Mouse (Mus musculus) limb, embryonic 11.5 days (tissue): ENCODE results near the gene Angptl7. TPM values are rescaled to one million over a fixed set of nuclear protein-coding genes. Genes with fewer than 3 reads are reported as not detected.

Source experiments
- ATAC-seq: fragments of 200-750 bp; cut with Nextera tagmentation; 2 replicates; pipeline ENCODE4 v1.8.0; 2017; ENCODE audit warnings: low read depth; ENCODE audit not compliant: insufficient number of reproducible peaks, low FRiP score, low TSS enrichment
- DNase-seq: peaks from one replicate; pipeline ENCODE4 v3.0.0-alpha.2; 2015; ENCODE audit warnings: low spot score
- H3K27ac ChIP-seq: fragments of 300-500 bp; sonication (generic); replicated peaks from 2 replicates; pipeline ENCODE4 v1.5.1; 2014; ENCODE audit warnings: low read depth, mild to moderate bottlenecking, low read length
- H3K27me3 ChIP-seq: fragments of 300-500 bp; sonication (generic); 2 replicates; pipeline ENCODE4 v1.6.1; 2014; ENCODE audit warnings: mild to moderate bottlenecking, low read length, mixed read lengths; ENCODE audit not compliant: control insufficient read depth, insufficient read depth
- H3K36me3 ChIP-seq: fragments of 300-500 bp; sonication (generic); 2 replicates; pipeline ENCODE4 v1.6.1; 2014; ENCODE audit warnings: mild to moderate bottlenecking, low read length, moderate library complexity, mixed read lengths; ENCODE audit not compliant: control insufficient read depth, insufficient read depth
- H3K4me1 ChIP-seq: fragments of 300-500 bp; sonication (generic); 2 replicates; pipeline ENCODE4 v1.6.1; 2014; ENCODE audit warnings: low read length, mixed read lengths; ENCODE audit not compliant: control insufficient read depth, insufficient read depth
- H3K4me2 ChIP-seq: fragments of 300-500 bp; sonication (generic); 2 replicates; pipeline ENCODE4 v1.6.1; 2014; ENCODE audit warnings: low read depth, mild to moderate bottlenecking, moderate library complexity; ENCODE audit not compliant: severe bottlenecking
- H3K4me3 ChIP-seq: fragments of 300-500 bp; sonication (generic); 2 replicates; pipeline ENCODE4 v1.5.1; 2014; ENCODE audit warnings: low read depth, low read length
- H3K9ac ChIP-seq: fragments of 300-500 bp; sonication (generic); 2 replicates; pipeline ENCODE4 v1.6.1; 2014; ENCODE audit warnings: mild to moderate bottlenecking, low read length
- H3K9me3 ChIP-seq: fragments of 300-500 bp; sonication (generic); 2 replicates; pipeline ENCODE4 v1.6.1; 2016; ENCODE audit warnings: low read length; ENCODE audit not compliant: control insufficient read depth
- WGBS: fragments of 180-500 bp; shearing (Covaris S2); extraction: QIAGEN DNeasy Blood & Tissue Kit; methylation state at CpG from one replicate; pipeline ENCODE4 v1.1.7; 2014; 5-methylcytosine and 5-hydroxymethylcytosine counted together
- polyA plus RNA-seq: library from polyadenylated mRNA; unstranded; fragments of >200 nt; fragmentation: Nextera tagmentation; extraction: Ambion mirVana; gene quantifications from 2 replicates; pipeline ENCODE4 v1.2.1, GENCODE M21; 2014

Gene Angptl7
- polyA plus RNA-seq, 1 experiment from 2014 or later, result 0.11 TPM

DNA sequence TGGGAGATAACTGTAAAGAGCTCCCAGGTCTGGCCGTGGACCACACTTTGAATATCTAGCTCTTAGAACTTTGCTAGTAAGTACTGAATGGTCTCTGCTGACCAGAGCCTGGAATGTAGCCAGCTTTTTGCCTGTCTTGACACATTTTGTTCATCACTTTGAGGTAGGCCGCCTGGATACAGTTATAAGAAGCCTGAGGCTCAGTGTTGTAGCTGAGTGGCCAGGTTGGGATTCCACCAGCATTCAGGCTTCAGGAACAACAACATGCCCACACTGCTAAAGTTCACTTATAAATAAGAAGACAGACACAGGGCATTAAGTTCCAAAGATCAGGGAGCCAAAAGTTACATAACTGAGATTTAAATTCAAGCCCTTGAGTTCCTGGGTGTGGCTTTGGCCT is 12.4 kb downstream of the Angptl7 start:
- WGBS, result 80% methylated on average over 2 of the region's 2 CpGs

DNA sequence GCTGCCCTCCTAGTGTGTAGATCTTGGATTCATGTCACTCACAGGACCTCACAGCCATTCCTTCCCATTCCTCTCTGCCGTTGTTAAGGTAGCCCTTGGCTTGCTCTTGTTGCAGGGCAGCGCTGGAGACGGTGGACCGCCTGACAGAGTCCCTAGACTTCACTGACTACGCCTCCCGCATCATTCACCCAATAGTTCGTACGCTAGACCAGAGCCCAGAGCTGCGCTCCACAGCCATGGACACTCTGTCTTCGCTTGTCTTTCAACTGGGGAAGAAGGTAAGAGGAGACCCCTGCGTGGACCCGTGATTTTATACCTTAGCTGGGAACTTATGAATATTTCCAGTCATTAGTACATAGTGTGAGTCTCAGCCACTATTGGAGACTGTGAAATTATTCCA is 15.7 kb downstream of the Angptl7 start:
- H3K36me3 ChIP-seq, result peaks cover 22% of the 10 kb centered on the region; the same call in 1 of the 2 replicates
- no peak for ATAC-seq
- WGBS, result 96% methylated on average over 12 of the region's 12 CpGs

More for the DNA sequence above, 12.4 kb downstream of the Angptl7 start:
- Histone ChIP-seq H3K4me2 (no peak overlapping the region), H3K9ac (no peak overlapping the region), H3K9me3 (no peaks in the 10 kb centered on the region), H3K4me1 (0 out of 2 replicates have a peak, but pooled peaks cover 5% of the 10 kb centered on the region), H3K36me3 (peaks cover 28% of the 10 kb centered on the region), H3K4me3 (no peak overlapping the region), H3K27me3 (no peaks in the 10 kb centered on the region), H3K27ac (no peak overlapping the region)
- DNase-seq (no peak), ATAC-seq (no peak)

DNA sequence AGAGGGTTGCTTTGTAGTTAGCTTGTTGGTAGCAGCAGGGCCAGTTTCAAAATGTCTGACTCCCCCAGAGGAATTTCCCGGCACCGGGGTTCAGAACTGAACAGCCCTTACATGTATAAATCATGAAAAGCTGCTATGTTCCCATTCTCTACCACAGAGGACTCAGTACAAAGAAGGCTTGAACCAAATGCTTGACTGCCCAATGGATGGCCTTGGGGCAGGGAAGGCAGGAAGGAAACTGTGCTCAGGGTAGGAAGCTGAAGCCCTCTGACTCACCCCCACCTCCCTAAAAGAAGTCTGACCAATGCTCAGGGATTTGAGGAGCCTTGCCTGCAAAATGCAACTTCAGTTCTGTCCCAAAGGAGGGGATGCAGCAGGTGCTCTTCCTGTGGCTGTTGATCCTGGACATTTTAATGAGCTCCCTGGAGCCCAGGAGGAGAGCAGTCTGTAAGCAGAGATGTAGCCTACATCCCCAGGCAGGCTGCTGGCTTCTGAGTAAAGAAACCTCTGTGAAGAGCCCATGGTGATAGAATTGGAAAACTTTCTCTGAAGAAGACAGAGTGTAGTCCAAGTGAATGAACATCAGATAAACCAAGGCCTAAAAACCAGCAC is 18.6 kb downstream of the Angptl7 start:
- Histone ChIP-seq H3K9ac (no peak overlapping the region), H3K4me2 (no peak overlapping the region), H3K4me1 (0 out of 2 replicates have a peak, but pooled peaks cover 4% of the 10 kb centered on the region), H3K27ac (no peak overlapping the region), H3K36me3 (peaks cover 9% of the 10 kb centered on the region; the same call in 1 of the 2 replicates), H3K27me3 (no peaks in the 10 kb centered on the region), H3K9me3 (no peaks in the 10 kb centered on the region), H3K4me3 (no peak overlapping the region)
- DNase-seq (no peak), ATAC-seq (no peak)
- WGBS, result 92% methylated on average over 2 of the region's 2 CpGs

More for the DNA sequence above, 15.7 kb downstream of the Angptl7 start:
- H3K27me3 ChIP-seq, result no peaks in the 10 kb centered on the region
- no peak for DNase-seq
- H3K9ac ChIP-seq, result no peak overlapping the region
- H3K4me3 ChIP-seq, result no peak overlapping the region
- H3K27ac ChIP-seq, result no peak overlapping the region
- 0 out of 2 replicates have a peak, but pooled peaks cover 5% of the 10 kb centered on the region for H3K4me1 ChIP-seq
- no peak overlapping the region for H3K4me2 ChIP-seq
- H3K9me3 ChIP-seq, result no peaks in the 10 kb centered on the region

DNA sequence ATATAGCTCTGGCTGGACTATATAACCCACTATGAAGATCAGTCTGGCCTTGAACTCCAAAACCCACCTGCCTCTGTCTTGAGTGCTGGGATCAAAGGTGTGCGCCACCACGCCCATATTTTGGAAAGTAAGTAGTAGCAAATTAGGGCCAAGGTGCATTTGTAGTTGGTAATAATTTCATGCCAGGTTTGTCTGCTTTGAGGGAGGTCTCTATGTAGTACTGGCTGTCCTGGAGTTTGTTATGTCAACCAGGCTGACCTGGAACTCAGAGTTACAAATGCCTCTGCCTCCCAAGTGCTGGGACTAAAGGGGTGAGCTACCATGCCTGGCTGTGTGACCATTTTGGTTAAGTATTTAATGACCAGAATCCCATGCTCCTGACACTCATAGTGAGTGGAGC is 20.0 kb downstream of the Angptl7 start:
- ATAC-seq (no peak), DNase-seq (no peak)
- H3K4me2 ChIP-seq, result no peak overlapping the region
- WGBS, result 93% methylated on average over 2 of the region's 2 CpGs
- no peak overlapping the region for H3K4me3 ChIP-seq
- no peak overlapping the region for H3K9ac ChIP-seq
- H3K36me3 ChIP-seq, result peaks cover 13% of the 10 kb centered on the region
- no peaks in the 10 kb centered on the region for H3K9me3 ChIP-seq
- H3K4me1 ChIP-seq, result no peaks in the 10 kb centered on the region
- no peak overlapping the region for H3K27ac ChIP-seq
- H3K27me3 ChIP-seq, result no peaks in the 10 kb centered on the region

DNA sequence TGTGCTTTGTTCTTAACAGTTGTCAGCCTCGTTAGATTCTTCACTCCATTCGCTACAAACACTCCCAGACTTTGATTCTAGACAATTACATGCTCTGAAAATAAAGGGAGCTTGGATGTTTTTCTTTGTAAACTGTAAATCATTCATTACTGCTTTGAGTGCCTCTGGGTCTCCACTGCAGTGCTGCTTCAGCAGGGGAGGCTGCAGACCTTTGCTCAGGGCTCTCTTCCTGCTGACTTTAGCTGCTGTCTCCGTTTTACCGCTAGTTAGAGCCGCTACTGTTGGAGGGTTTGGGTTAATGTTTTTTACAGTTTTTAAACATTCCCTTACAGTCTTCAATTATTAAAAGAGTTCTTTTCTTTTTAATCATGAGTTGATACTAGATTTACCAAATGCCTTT is 26.8 kb downstream of the Angptl7 start:
- Histone ChIP-seq H3K27ac (no peak overlapping the region), H3K4me3 (no peak overlapping the region), H3K9me3 (no peaks in the 10 kb centered on the region), H3K9ac (no peak overlapping the region), H3K27me3 (no peaks in the 10 kb centered on the region), H3K36me3 (peaks cover 22% of the 10 kb centered on the region), H3K4me2 (no peak overlapping the region), H3K4me1 (peaks cover 13% of the 10 kb centered on the region)
- ATAC-seq (no peak), DNase-seq (no peak)
- 80% methylated on average over 5 of the region's 5 CpGs for WGBS

DNA sequence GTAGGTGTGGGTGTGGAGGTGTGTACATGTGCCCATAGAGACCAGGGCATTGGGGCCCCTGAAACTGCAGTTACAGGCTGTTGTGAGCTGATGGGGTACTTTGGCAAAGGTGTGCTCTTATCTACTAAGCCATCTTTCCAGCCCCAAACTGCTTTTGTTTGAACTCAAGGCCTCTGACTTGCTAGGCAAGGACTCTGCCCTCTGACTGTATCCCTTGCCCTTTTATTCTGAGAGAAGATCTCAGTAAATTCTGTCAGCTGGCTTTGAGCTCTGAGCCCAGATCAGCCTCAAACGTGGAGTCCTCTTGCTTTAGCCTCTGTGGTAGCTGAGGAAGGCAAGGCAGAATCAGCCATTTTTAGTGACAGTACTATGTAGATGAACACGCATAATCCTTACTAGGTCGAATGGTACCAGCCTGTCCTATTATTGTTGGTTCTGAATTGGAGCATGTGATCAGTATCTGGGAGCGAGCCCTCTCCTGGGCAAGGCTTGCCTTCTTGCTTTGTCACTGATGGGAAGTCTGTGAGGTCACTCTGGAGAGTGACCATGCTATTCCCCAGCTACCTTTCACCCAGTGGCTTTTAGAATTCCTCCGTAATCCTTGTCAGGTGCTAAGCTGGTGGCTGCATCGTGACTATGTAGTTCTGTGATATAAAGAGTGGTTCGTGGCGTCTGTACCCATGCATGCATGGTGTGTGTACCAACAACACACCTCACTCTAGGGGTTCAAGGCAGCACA is 27.7 kb downstream of the Angptl7 start:
- H3K4me2 ChIP-seq, result no peak overlapping the region
- no peaks in the 10 kb centered on the region for H3K27me3 ChIP-seq
- no peak overlapping the region for H3K4me3 ChIP-seq
- peaks cover 23% of the 10 kb centered on the region for H3K36me3 ChIP-seq
- DNase-seq (no peak), ATAC-seq (no peak)
- WGBS, result 93% methylated on average over 8 of the region's 8 CpGs
- H3K9ac ChIP-seq, result no peak overlapping the region
- no peaks in the 10 kb centered on the region for H3K9me3 ChIP-seq
- H3K4me1 ChIP-seq, result peaks cover 13% of the 10 kb centered on the region
- H3K27ac ChIP-seq, result peak overlapping the region; percentile 71

DNA sequence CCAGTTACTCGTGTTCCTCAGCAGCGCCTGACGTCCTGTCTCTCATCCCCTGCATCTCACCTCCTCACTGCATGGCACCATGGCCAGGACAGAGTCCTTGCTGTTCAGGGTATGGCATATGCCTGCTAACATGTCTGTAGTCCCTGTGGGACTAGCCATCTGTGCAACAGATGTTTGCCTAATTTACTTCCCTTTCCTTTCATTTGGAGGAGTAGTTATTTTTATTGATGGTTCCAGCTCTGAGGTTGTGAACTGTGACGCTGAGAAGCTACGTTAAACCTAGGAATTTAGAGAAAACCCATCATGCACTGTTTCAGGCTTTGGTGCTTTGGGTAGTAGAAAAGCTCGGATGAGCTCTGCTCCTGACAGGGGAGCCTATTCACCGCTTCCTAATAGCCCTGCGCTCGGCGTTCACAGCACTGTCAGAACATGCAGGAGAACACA is 28.9 kb downstream of the Angptl7 start:
- no peak overlapping the region for H3K9ac ChIP-seq
- H3K4me1 ChIP-seq, result peaks cover 13% of the 10 kb centered on the region
- H3K27me3 ChIP-seq, result no peaks in the 10 kb centered on the region
- H3K4me3 ChIP-seq, result no peak overlapping the region
- peak overlapping the region; percentile 71 for H3K27ac ChIP-seq
- peak; percentile 80 for ATAC-seq
- WGBS, result 25% methylated on average over 10 of the region's 10 CpGs
- H3K36me3 ChIP-seq, result peaks cover 28% of the 10 kb centered on the region
- H3K9me3 ChIP-seq, result no peaks in the 10 kb centered on the region
- DNase-seq, result peak; percentile 75
- no peak overlapping the region for H3K4me2 ChIP-seq

DNA sequence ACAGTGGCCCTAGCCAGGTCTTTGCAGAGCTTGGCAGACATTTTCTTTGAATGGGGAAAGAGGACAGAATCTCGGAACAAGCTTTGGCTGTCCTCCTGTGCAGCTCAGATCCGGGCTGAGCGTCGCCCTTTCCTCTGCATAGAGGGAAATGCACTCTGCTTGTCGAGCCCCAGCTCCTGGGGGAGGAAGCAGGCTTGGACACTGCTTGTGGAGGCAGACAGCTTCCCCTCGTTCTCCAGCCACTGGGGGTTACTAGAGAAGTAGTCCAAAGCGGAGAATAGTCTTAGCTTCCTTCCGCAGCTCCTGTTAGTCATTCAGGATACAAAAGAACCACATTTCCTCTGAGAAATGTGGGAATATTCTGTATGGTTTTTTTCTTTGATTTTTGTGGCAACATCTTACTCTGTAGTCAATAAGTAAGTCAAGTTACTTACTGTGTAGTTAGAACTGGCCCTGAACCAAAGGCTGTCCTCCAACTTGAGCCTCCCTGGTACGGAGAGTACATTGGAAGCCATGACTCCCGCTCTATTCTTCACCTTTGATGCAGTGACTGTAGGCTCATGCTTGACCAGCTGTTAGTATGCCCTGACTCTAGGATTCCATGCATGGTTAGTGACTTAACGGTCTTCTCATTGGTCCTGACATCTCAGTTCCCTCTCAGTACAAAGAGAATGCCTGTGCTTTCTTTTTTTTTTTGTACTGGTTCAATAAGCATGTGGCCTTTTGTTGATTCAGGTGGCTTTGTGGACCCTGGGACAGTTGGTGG is 30.6 kb downstream of the Angptl7 start:
- ATAC-seq (no peak; the same call in 1 of the 2 replicates), DNase-seq (no peak)
- Histone ChIP-seq H3K9me3 (no peaks in the 10 kb centered on the region), H3K4me2 (no peak overlapping the region), H3K4me1 (peaks cover 13% of the 10 kb centered on the region), H3K36me3 (peaks cover 30% of the 10 kb centered on the region), H3K27me3 (no peaks in the 10 kb centered on the region), H3K4me3 (no peak overlapping the region), H3K9ac (no peak overlapping the region; the same call in 1 of the 2 replicates), H3K27ac (peak overlapping the region; percentile 47; the same call in 1 of the 2 replicates)
- WGBS, result 93% methylated on average over 11 of the region's 11 CpGs
